Mouse (Mus musculus) layer of hippocampus, adult 8-10 months (tissue): ENCODE measurements around the gene Sobp. TPM values are rescaled to one million over a fixed set of nuclear protein-coding genes. Genes with fewer than 3 reads are reported as not detected.

Experiments used
- DNase-seq, 2 experiments: peaks; one replicate each; pipeline ENCODE4 v3.0.0; 2022; ENCODE audit warnings: low spot score in 2 of 2
- total RNA-seq, 4 experiments: library from RNA; stranded (reverse); gene quantifications; 2 replicates each; pipeline ENCODE4 v1.2.4; 2022

The Sobp gene
- total RNA-seq, 4 experiments from 2014 or later: 70.2 to 79.5 (median 72.3) TPM

- DNase-seq: no peak
Observed at GRCm38 (mm10) chr10:43087421-43087820, 86.9 kb downstream of the Sobp start.

- no peak for DNase-seq
Observed at GRCm38 (mm10) chr10:43086888-43087287, 87.4 kb downstream of the Sobp start.

GRCm38 (mm10) chr10:43084087-43084366 lies 90.3 kb downstream of the Sobp start:
- DNase-seq: no peak

GRCm38 (mm10) chr10:43083288-43084086 lies 90.8 kb downstream of the Sobp start:
- no peak for DNase-seq

- no peak for DNase-seq
Observed at GRCm38 (mm10) chr10:43081316-43081715, 93.0 kb downstream of the Sobp start.

- peak; percentile 46 to 74 for DNase-seq
Observed at GRCm38 (mm10) chr10:43075535-43076152, 98.7 kb downstream of the Sobp start.

- no peak for DNase-seq
Observed at GRCm38 (mm10) chr10:43073281-43073680, 101.0 kb downstream of the Sobp start.

- DNase-seq: no peak
Observed at GRCm38 (mm10) chr10:43070893-43071292, 103.4 kb downstream of the Sobp start.

GRCm38 (mm10) chr10:43065331-43065730 lies 109.0 kb downstream of the Sobp start:
- DNase-seq: no peak

GRCm38 (mm10) chr10:43061519-43062105 lies 112.7 kb downstream of the Sobp start:
- DNase-seq: no peak

GRCm38 (mm10) chr10:43055405-43055804 lies 118.9 kb downstream of the Sobp start:
- no peak for DNase-seq

- no peak for DNase-seq
Observed at GRCm38 (mm10) chr10:43054776-43055175, 119.6 kb downstream of the Sobp start.

GRCm38 (mm10) chr10:43053861-43054560 lies 120.3 kb downstream of the Sobp start:
- no peak for DNase-seq

- DNase-seq: no peak
Observed at GRCm38 (mm10) chr10:43052462-43052861, 121.9 kb downstream of the Sobp start.

GRCm38 (mm10) chr10:43047804-43048348 lies 126.5 kb downstream of the Sobp start:
- DNase-seq: no peak

GRCm38 (mm10) chr10:43043351-43044209 lies 130.8 kb downstream of the Sobp start:
- DNase-seq: no peak

GRCm38 (mm10) chr10:43042591-43043327 lies 131.6 kb downstream of the Sobp start:
- no peak for DNase-seq

- DNase-seq: no peak
Observed at GRCm38 (mm10) chr10:43041794-43042193, 132.5 kb downstream of the Sobp start.

GRCm38 (mm10) chr10:43037455-43037793 lies 136.9 kb downstream of the Sobp start:
- no peak for DNase-seq
